13 mouse cellular contexts compared by ENCODE assay signal in the genomic region with DNA sequence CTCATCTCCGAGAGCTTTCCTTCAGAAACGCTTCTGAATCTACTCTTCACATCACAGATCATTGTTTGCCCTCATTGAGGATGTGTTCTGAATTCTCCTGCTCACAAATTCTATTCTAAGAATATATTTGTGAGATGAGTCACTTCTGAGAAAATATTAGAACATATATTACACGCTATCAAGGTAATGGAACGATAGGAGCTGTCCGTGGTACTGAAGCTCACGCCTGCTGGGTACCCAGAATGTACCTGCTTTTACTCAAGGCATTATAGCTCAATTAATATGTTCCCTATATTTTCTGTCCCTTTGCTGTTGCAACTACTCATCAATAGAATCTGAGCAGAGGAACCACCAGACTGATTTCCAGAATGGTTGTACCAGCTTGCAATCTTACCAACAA.
DNase-seq lines count a peak whose midpoint lies in the region; ATAC-seq and TF ChIP-seq lines count a peak whose summit lies in the region.
"Had no signal": no experiment of that assay in that cellular context is flagged by ENCODE, and none has a peak within 500 bp of the region (broad histone marks: within the 10 kb centered on the region; RNA-seq: fewer than 3 reads in every experiment).

No protein-coding gene starts in this region.

- no peak overlapping the region for H3K9ac ChIP-seq in kidney, embryonic 14.5 days (ENCODE audit: low read depth, low read length)
- H3K9ac ChIP-seq in MEL (ENCODE audit: control insufficient read depth, low read depth, low read length, poor library complexity, severe bottlenecking): no peak overlapping the region
- H3K9ac ChIP-seq in embryonic facial prominence, embryonic 14.5 days (ENCODE audit: low read depth, low read length): no peak overlapping the region
- H3K9ac ChIP-seq: embryonic facial prominence, embryonic 13.5 days; hindbrain, embryonic 14.5 days; limb, embryonic 13.5 days had no signal

- H3K9me3 ChIP-seq in kidney, embryonic 14.5 days (ENCODE audit: control insufficient read depth, low read length): no peaks in the 10 kb centered on the region
- no peaks in the 10 kb centered on the region for H3K9me3 ChIP-seq in MEL (replicated peaks; ENCODE audit: insufficient read depth, low read length)
- H3K9me3 ChIP-seq in embryonic facial prominence, embryonic 14.5 days (ENCODE audit: control insufficient read depth, low read length): no peaks in the 10 kb centered on the region
- H3K9me3 ChIP-seq: embryonic facial prominence, embryonic 13.5 days; limb, embryonic 13.5 days had no signal

- intact Hi-C loops in left cerebral cortex, postnatal 25 days (cut with DNase I): no loop called here

- WGBS in kidney, embryonic 14.5 days: 61% methylated on average over 6 of the region's 6 CpGs
- 55% methylated on average over 6 of the region's 6 CpGs for WGBS in embryonic facial prominence, embryonic 14.5 days

- no peak for TF ChIP-seq POLR2A in MEL (IDR thresholded peaks at IDR 0.05; ENCODE audit: control insufficient read depth in 1 of 2, insufficient read depth in 1 of 2, low read depth in 1 of 2, low read length in 2 of 2, poor library complexity in 1 of 2)

- ATAC-seq in kidney, embryonic 14.5 days (ENCODE audit: low FRiP score, low TSS enrichment): no peak
- ATAC-seq in embryonic facial prominence, embryonic 14.5 days (ENCODE audit: low read depth): no peak
- no peak for ATAC-seq in megakaryocyte-erythroid progenitor cell, adult 5-6 weeks (replicated peaks; ENCODE audit: low FRiP score, low TSS enrichment, poor library complexity, severe bottlenecking)
- no peak for ATAC-seq in inflammation-experienced regulatory T-cells, adult 6 months
- ATAC-seq: activated CD4-positive, CD25-positive, alpha-beta regulatory T cell, adult 4 months had no signal

- TF ChIP-seq EP300 in MEL (IDR thresholded peaks at IDR 0.05; ENCODE audit: low read depth in 1 of 2, low read length in 2 of 2): no peak

- peak; percentile 20 for DNase-seq in kidney, postnatal 14 days
- peak; percentile 18 for DNase-seq in A20 (ENCODE audit: low read depth, low spot score)
- DNase-seq in MEL (ENCODE audit: low read depth, low spot score): peak; percentile 54
- DNase-seq in embryonic facial prominence, embryonic 14.5 days (ENCODE audit: low spot score): peak; percentile 75
- DNase-seq in left cerebral cortex, postnatal 25 days (ENCODE audit: low spot score in 2 of 2): no peak
- DNase-seq: gastrocnemius, adult 2 months had no signal

- H3K27me3 ChIP-seq in kidney, embryonic 14.5 days (ENCODE audit: control insufficient read depth, insufficient read depth, low read length): no peaks in the 10 kb centered on the region
- no peaks in the 10 kb centered on the region for H3K27me3 ChIP-seq in MEL (ENCODE audit: control insufficient read depth in 1 of 2, insufficient read depth in 2 of 2, low read length in 2 of 2)
- H3K27me3 ChIP-seq in embryonic facial prominence, embryonic 14.5 days (replicated peaks; ENCODE audit: control insufficient read depth, insufficient read depth, low read length): no peaks in the 10 kb centered on the region
- H3K27me3 ChIP-seq: embryonic facial prominence, embryonic 13.5 days had no signal

- no peak overlapping the region for H3K4me3 ChIP-seq in kidney, embryonic 14.5 days (ENCODE audit: low read length)
- H3K4me3 ChIP-seq in MEL (ENCODE audit: control insufficient read depth in 1 of 2, insufficient read depth in 1 of 2, low read depth in 2 of 2, low read length in 2 of 2): no peak overlapping the region
- H3K4me3 ChIP-seq in embryonic facial prominence, embryonic 14.5 days (ENCODE audit: low read depth, low read length): no peak overlapping the region
- H3K4me3 ChIP-seq: embryonic facial prominence, embryonic 13.5 days; gastrocnemius, adult 2 months; limb, embryonic 13.5 days had no signal

- no peak overlapping the region for H3K4me2 ChIP-seq in kidney, embryonic 14.5 days (replicated peaks; ENCODE audit: low read depth, low read length)
- no peak overlapping the region for H3K4me2 ChIP-seq in embryonic facial prominence, embryonic 14.5 days (ENCODE audit: low read depth, low read length)
- H3K4me2 ChIP-seq: embryonic facial prominence, embryonic 13.5 days; hindbrain, embryonic 14.5 days; limb, embryonic 13.5 days had no signal

- no peaks in the 10 kb centered on the region for H3K79me2 ChIP-seq in MEL (ENCODE audit: control insufficient read depth, insufficient read depth, low read length, poor library complexity)

- no peaks in the 10 kb centered on the region for H3K36me3 ChIP-seq in kidney, embryonic 14.5 days (ENCODE audit: control insufficient read depth, insufficient read depth, low read length)
- H3K36me3 ChIP-seq in MEL (ENCODE audit: control insufficient read depth in 1 of 2, insufficient read depth in 2 of 2, low read length in 2 of 2): no peaks in the 10 kb centered on the region
- no peaks in the 10 kb centered on the region for H3K36me3 ChIP-seq in embryonic facial prominence, embryonic 14.5 days (ENCODE audit: control insufficient read depth, insufficient read depth, low read length)
- H3K36me3 ChIP-seq: embryonic facial prominence, embryonic 13.5 days; limb, embryonic 13.5 days had no signal

- TF ChIP-seq CTCF in MEL (IDR thresholded peaks at IDR 0.05 in 2 of 3, conservative IDR thresholded peaks at IDR 0.05 in 1 of 3; ENCODE audit: control insufficient read depth in 1 of 3, insufficient read depth in 1 of 3, low read depth in 2 of 3, low read length in 3 of 3, poor library complexity in 1 of 3, severe bottlenecking in 1 of 3): no peak

- no peaks in the 10 kb centered on the region for H3K4me1 ChIP-seq in kidney, embryonic 14.5 days (ENCODE audit: control insufficient read depth, insufficient read depth, low read length)
- H3K4me1 ChIP-seq in MEL (ENCODE audit: control insufficient read depth in 1 of 2, insufficient read depth in 2 of 2, low read length in 2 of 2): no peaks in the 10 kb centered on the region
- H3K4me1 ChIP-seq in embryonic facial prominence, embryonic 14.5 days (ENCODE audit: control insufficient read depth, insufficient read depth, low read length): no peaks in the 10 kb centered on the region
- H3K4me1 ChIP-seq: embryonic facial prominence, embryonic 13.5 days; limb, embryonic 13.5 days had no signal

- TF ChIP-seq RAD21 in MEL (IDR thresholded peaks at IDR 0.05; ENCODE audit: low read depth, low read length): no peak

- no peak overlapping the region for H3K27ac ChIP-seq in kidney, embryonic 14.5 days (ENCODE audit: low read depth, low read length)
- no peak overlapping the region for H3K27ac ChIP-seq in MEL (ENCODE audit: control insufficient read depth, low read depth, low read length)
- H3K27ac ChIP-seq in embryonic facial prominence, embryonic 14.5 days (replicated peaks; ENCODE audit: low read depth, low read length): no peak overlapping the region
- H3K27ac ChIP-seq: embryonic facial prominence, embryonic 13.5 days; gastrocnemius, adult 2 months; hindbrain, embryonic 14.5 days; limb, embryonic 13.5 days had no signal

TF ChIP-seq in MEL, 35 proteins besides CTCF, POLR2A, EP300 and RAD21:
- TF ChIP-seq JUND (IDR thresholded peaks at IDR 0.05; ENCODE audit: low read depth, low read length) (no peak), GATA1 (IDR thresholded peaks at IDR 0.05; ENCODE audit: low read depth, low read length) (no peak), ZMIZ1 (IDR thresholded peaks at IDR 0.05; ENCODE audit: low read depth, low read length) (no peak), CHD1 (IDR thresholded peaks at IDR 0.05; ENCODE audit: low read depth, low read length) (no peak), TAL1 (IDR thresholded peaks at IDR 0.05; ENCODE audit: low read length) (no peak), TCF12 (IDR thresholded peaks at IDR 0.05; ENCODE audit: low read depth, low read length) (no peak), NRF1 (IDR thresholded peaks at IDR 0.05; ENCODE audit: insufficient read depth, low read depth, low read length, poor library complexity, severe bottlenecking) (no peak), ETS1 (IDR thresholded peaks at IDR 0.05; ENCODE audit: low read depth, low read length) (no peak), UBTF (IDR thresholded peaks at IDR 0.05; ENCODE audit: borderline replicate concordance, insufficient read depth, low read depth, low read length) (no peak), HCFC1 (IDR thresholded peaks at IDR 0.05; ENCODE audit: low read depth, low read length) (no peak)

Comparison
In these comparisons a context has a peak if more than half of its experiments do, and no peak if none do; other contexts are left out.
1. DNase-seq: peak in kidney, postnatal 14 days (single experiment), A20 (single experiment), MEL (single experiment) and embryonic facial prominence, embryonic 14.5 days (single experiment); none in left cerebral cortex, postnatal 25 days (0 of 2).